Mouse (Mus musculus) activated CD4-positive, CD25-positive, alpha-beta regulatory T cell, adult 9 weeks (primary cell): ENCODE results near the gene Vmn2r12. TPM values are rescaled to one million over a fixed set of nuclear protein-coding genes. Genes with fewer than 3 reads are reported as not detected.

ENCODE experiments used
- polyA plus RNA-seq: library from polyadenylated mRNA; unstranded; fragments of 100-300 nt; shearing (Covaris generic); gene quantifications from one replicate; pipeline ENCODE4 v1.2.1, GENCODE M21; 2017

Gene Vmn2r12
- not detected for polyA plus RNA-seq

GRCm38 (mm10) chr5:109097850-109098249 lies at the start of gene Vmn2r12:
Vmn2r12 (minus strand) TSS chr5:109097950.

GRCm38 (mm10) chr5:109059469-109059868 lies 38.3 kb downstream of the Vmn2r12 start, which contains the start of gene Vmn2r11:
Vmn2r11 (minus strand) TSS chr5:109059569.

Other genes with a start within 250 kb of the Vmn2r12 start
- not detected for gene Vmn2r9, start 245.3 kb downstream of the Vmn2r12 start, polyA plus RNA-seq
- not detected for gene Vmn2r10, start 91.4 kb downstream of the Vmn2r12 start, polyA plus RNA-seq
- gene Vmn2r11, start 38.4 kb downstream of the Vmn2r12 start, polyA plus RNA-seq = 0.26 TPM
- gene Vmn2r13, start 94.2 kb upstream of the Vmn2r12 start, polyA plus RNA-seq = not detected
- gene Vmn2r14, start 126.8 kb upstream of the Vmn2r12 start, polyA plus RNA-seq = not detected
- not detected for gene Vmn2r15, start 199.7 kb upstream of the Vmn2r12 start, polyA plus RNA-seq
- not detected for gene Vmn2r16, start 232.2 kb upstream of the Vmn2r12 start, polyA plus RNA-seq